Mouse (Mus musculus) embryonic facial prominence, embryonic 11.5 days (tissue): ENCODE data around the gene Cxcl14. TPM values are rescaled to one million over a fixed set of nuclear protein-coding genes. Genes with fewer than 3 reads are reported as not detected.
A peak's percentile ranks its signal among the peaks of the same experiment; 100 is the strongest.

Source experiments
- ATAC-seq: fragments of 200-750 bp; cut with Nextera tagmentation; replicated peaks from 2 replicates; pipeline ENCODE4 v1.8.0; 2017; ENCODE audit warnings: low read depth; ENCODE audit not compliant: insufficient number of reproducible peaks, low FRiP score, low TSS enrichment
- DNase-seq: peaks from one replicate; pipeline ENCODE4 v3.0.0-alpha.2; 2015; ENCODE audit warnings: low spot score
- H3K27ac ChIP-seq: fragments of 300-500 bp; sonication (generic); replicated peaks from 2 replicates; pipeline ENCODE4 v1.5.1; 2014; ENCODE audit warnings: mild to moderate bottlenecking, low read depth, low read length, control low read depth
- H3K27me3 ChIP-seq: fragments of 300-500 bp; sonication (generic); 2 replicates; pipeline ENCODE4 v1.6.1; 2014; ENCODE audit warnings: mild to moderate bottlenecking, low read length, moderate library complexity, mixed read lengths; ENCODE audit not compliant: control insufficient read depth, insufficient read depth
- H3K36me3 ChIP-seq: fragments of 300-500 bp; sonication (generic); replicated peaks from 2 replicates; pipeline ENCODE4 v1.6.1; 2014; ENCODE audit warnings: low read depth, mild to moderate bottlenecking, low read length, moderate library complexity, mixed read lengths; ENCODE audit not compliant: control insufficient read depth, insufficient read depth
- H3K4me1 ChIP-seq: fragments of 300-500 bp; sonication (generic); 2 replicates; pipeline ENCODE4 v1.6.1; 2014; ENCODE audit warnings: low read length, mixed read lengths; ENCODE audit not compliant: control insufficient read depth, insufficient read depth
- H3K4me2 ChIP-seq: fragments of 300-500 bp; sonication (generic); 2 replicates; pipeline ENCODE4 v1.6.1; 2014; ENCODE audit warnings: low read depth, mild to moderate bottlenecking, control low read depth, low read length, moderate library complexity
- H3K4me3 ChIP-seq: fragments of 300-500 bp; sonication (generic); 2 replicates; pipeline ENCODE4 v1.5.1; 2014; ENCODE audit warnings: low read depth, low read length, control low read depth
- H3K9ac ChIP-seq: fragments of 300-500 bp; sonication (generic); replicated peaks from 2 replicates; pipeline ENCODE4 v1.6.1; 2014; ENCODE audit warnings: mild to moderate bottlenecking, control low read depth, low read length
- H3K9me3 ChIP-seq: fragments of 300-500 bp; sonication (generic); replicated peaks from 2 replicates; pipeline ENCODE4 v1.6.1; 2016; ENCODE audit warnings: mild to moderate bottlenecking, low read length, inconsistent platforms, mixed read lengths; ENCODE audit not compliant: control insufficient read depth
- WGBS: fragments of 180-500 bp; shearing (Covaris S2); extraction: QIAGEN DNeasy Blood & Tissue Kit; methylation state at CpG from one replicate; pipeline ENCODE4 v1.1.7; 2014; 5-methylcytosine and 5-hydroxymethylcytosine counted together
- polyA plus RNA-seq: library from polyadenylated mRNA; unstranded; fragments of >200 nt; fragmentation: Nextera tagmentation; extraction: Ambion mirVana; gene quantifications from 2 replicates; pipeline ENCODE4 v1.2.1, GENCODE M21; 2014

Gene Cxcl14
- polyA plus RNA-seq, 1 experiment from 2014 or later = 104 TPM

GRCm38 (mm10) chr13:56315201-56315600, 18.9 kb upstream of the Cxcl14 start:
- 13% methylated on average over 3 of the region's 3 CpGs for WGBS
- Histone ChIP-seq H3K27me3 (no peaks in the 10 kb centered on the region), H3K9me3 (peaks cover 2% of the 10 kb centered on the region; the same call in 1 of the 2 replicates), H3K4me1 (no peaks in the 10 kb centered on the region), H3K4me2 (no peak overlapping the region), H3K9ac (no peak overlapping the region), H3K36me3 (no peaks in the 10 kb centered on the region), H3K27ac (no peak overlapping the region), H3K4me3 (no peak overlapping the region)
- ATAC-seq (0 out of 2 replicates have a peak, but pooled peaks have one; percentile 42), DNase-seq (peak; percentile 54)

GRCm38 (mm10) chr13:56305058-56305457, 8.7 kb upstream of the Cxcl14 start:
- Histone ChIP-seq H3K4me2 (no peak overlapping the region), H3K36me3 (no peaks in the 10 kb centered on the region), H3K4me3 (no peak overlapping the region), H3K9ac (no peak overlapping the region), H3K27ac (no peak overlapping the region), H3K4me1 (0 out of 2 replicates have a peak, but pooled peaks cover 2% of the 10 kb centered on the region), H3K9me3 (no peaks in the 10 kb centered on the region), H3K27me3 (no peaks in the 10 kb centered on the region)
- ATAC-seq = no peak
- DNase-seq = no peak
- WGBS = 67% methylated on average over 12 of the region's 12 CpGs

- Histone ChIP-seq H3K27ac (no peak overlapping the region), H3K27me3 (no peaks in the 10 kb centered on the region), H3K4me3 (no peak overlapping the region), H3K9me3 (no peaks in the 10 kb centered on the region), H3K4me2 (no peak overlapping the region), H3K9ac (no peak overlapping the region), H3K4me1 (0 out of 2 replicates have a peak, but pooled peaks cover 2% of the 10 kb centered on the region), H3K36me3 (no peaks in the 10 kb centered on the region)
- ATAC-seq (no peak), DNase-seq (no peak)
- 61% methylated on average over 4 of the region's 4 CpGs for whole genome bisulfite sequencing
Measured at GRCm38 (mm10) chr13:56304453-56304852, 8.1 kb upstream of the Cxcl14 start.

- H3K4me2 ChIP-seq = no peak overlapping the region
- peaks cover 7% of the 10 kb centered on the region for H3K4me1 ChIP-seq
- H3K9ac ChIP-seq = no peak overlapping the region
- no peaks in the 10 kb centered on the region for H3K36me3 ChIP-seq
- no peak for DNase-seq
- ATAC-seq = no peak
- WGBS = 90% methylated on average over 11 of the region's 11 CpGs
- peaks cover 34% of the 10 kb centered on the region for H3K27me3 ChIP-seq
- H3K9me3 ChIP-seq = no peaks in the 10 kb centered on the region
- H3K27ac ChIP-seq = no peak overlapping the region
- no peak overlapping the region for H3K4me3 ChIP-seq
Measured at GRCm38 (mm10) chr13:56299336-56299735, 3.0 kb upstream of the Cxcl14 start.

- ATAC-seq (no peak), DNase-seq (no peak)
- WGBS = 7% methylated on average over 8 of the region's 8 CpGs
- Histone ChIP-seq H3K27ac (no peak overlapping the region), H3K4me3 (peak overlapping the region; percentile 44), H3K36me3 (no peaks in the 10 kb centered on the region), H3K9ac (peak overlapping the region; percentile 54), H3K4me2 (peak overlapping the region; percentile 64), H3K4me1 (peaks cover 7% of the 10 kb centered on the region), H3K9me3 (no peaks in the 10 kb centered on the region), H3K27me3 (peaks cover 44% of the 10 kb centered on the region)
Measured at GRCm38 (mm10) chr13:56296659-56297020, 289 bp upstream of the Cxcl14 start.

- Histone ChIP-seq H3K27me3 (peaks cover 44% of the 10 kb centered on the region), H3K4me3 (peak overlapping the region; percentile 44), H3K4me2 (peak overlapping the region; percentile 64), H3K27ac (no peak overlapping the region; the same call in 1 of the 2 replicates), H3K36me3 (no peaks in the 10 kb centered on the region), H3K9ac (peak overlapping the region; percentile 54), H3K9me3 (no peaks in the 10 kb centered on the region), H3K4me1 (peaks cover 7% of the 10 kb centered on the region)
- no peak for ATAC-seq
- 3% methylated on average over 13 of the region's 13 CpGs for WGBS
- DNase-seq = no peak
Measured at GRCm38 (mm10) chr13:56295586-56295942, 787 bp downstream of the Cxcl14 start.

GRCm38 (mm10) chr13:56294908-56295307, 1.4 kb downstream of the Cxcl14 start:
- no peak overlapping the region for H3K27ac ChIP-seq
- no peak for DNase-seq
- ATAC-seq = no peak
- no peaks in the 10 kb centered on the region for H3K9me3 ChIP-seq
- H3K27me3 ChIP-seq = peaks cover 44% of the 10 kb centered on the region
- H3K4me2 ChIP-seq = peak overlapping the region; percentile 64
- peaks cover 7% of the 10 kb centered on the region for H3K4me1 ChIP-seq
- H3K9ac ChIP-seq = peak overlapping the region; percentile 54
- peak overlapping the region; percentile 44 for H3K4me3 ChIP-seq
- no peaks in the 10 kb centered on the region for H3K36me3 ChIP-seq
- WGBS = under 1% methylated on average over 10 of the region's 10 CpGs

GRCm38 (mm10) chr13:56289998-56290397, 6.4 kb downstream of the Cxcl14 start:
- Histone ChIP-seq H3K27ac (0 out of 2 replicates have a peak overlapping the region, but pooled peaks have one; percentile 41), H3K27me3 (peaks cover 17% of the 10 kb centered on the region), H3K4me2 (no peak overlapping the region), H3K36me3 (no peaks in the 10 kb centered on the region), H3K4me3 (no peak overlapping the region), H3K9ac (no peak overlapping the region), H3K9me3 (no peaks in the 10 kb centered on the region), H3K4me1 (peaks cover 4% of the 10 kb centered on the region)
- DNase-seq (no peak), ATAC-seq (no peak)
- WGBS = 84% methylated on average over 6 of the region's 6 CpGs
